In genomic region chr9:26604552-26604951, GRCm38 (mm10) we compare ENCODE assay signal across 21 mouse cellular contexts.
A peak's percentile ranks its signal among the peaks of the same experiment; 100 is the strongest.
DNase-seq lines count a peak whose midpoint lies in the region; ATAC-seq and TF ChIP-seq lines count a peak whose summit lies in the region.
"Had no signal": no experiment of that assay in that cellular context is flagged by ENCODE, and none has a peak within 500 bp of the region (broad histone marks: within the 10 kb centered on the region; RNA-seq: fewer than 3 reads in every experiment).

No protein-coding gene starts in this region.

- no peak overlapping the region for H3K9ac ChIP-seq in intestine, embryonic 15.5 days
- H3K9ac ChIP-seq: embryonic facial prominence, embryonic 13.5 days; embryonic facial prominence, embryonic 15.5 days; forebrain, embryonic 13.5 days; forebrain, embryonic 15.5 days had no signal

- no peak for DNase-seq in frontal cortex, postnatal 25 days (ENCODE audit: low spot score in 2 of 2)
- DNase-seq in brain, embryonic 14.5 days (ENCODE audit: low read depth) = peak; percentile 22
- no peak for DNase-seq in lung, postnatal 4 days
- DNase-seq: adrenal gland, adult 2 months; adrenal gland, postnatal 10 days; adrenal gland, postnatal 25 days; cerebellum, adult 11 months; cerebellum, adult 18-20 months; cerebellum, adult 8-10 months; cerebellum, adult 9-11 months; cerebellum, postnatal 14 days; cerebellum, postnatal 36 days; embryo, embryonic 11 days had no signal

- no peak for TF ChIP-seq CTCF in brain, embryonic 14.5 days (IDR thresholded peaks at IDR 0.05; ENCODE audit: borderline replicate concordance, extremely low read depth, insufficient read depth, insufficient read length)

- no peaks in the 10 kb centered on the region for H3K36me3 ChIP-seq in intestine, embryonic 15.5 days
- H3K36me3 ChIP-seq: embryonic facial prominence, embryonic 13.5 days; embryonic facial prominence, embryonic 15.5 days; forebrain, embryonic 10.5 days; forebrain, embryonic 15.5 days had no signal

- no peaks in the 10 kb centered on the region for H3K4me1 ChIP-seq in intestine, embryonic 15.5 days (replicated peaks)
- H3K4me1 ChIP-seq: embryonic facial prominence, embryonic 13.5 days; embryonic facial prominence, embryonic 15.5 days; forebrain, embryonic 10.5 days; forebrain, embryonic 13.5 days; forebrain, embryonic 15.5 days had no signal

- no peak overlapping the region for H3K4me3 ChIP-seq in intestine, embryonic 15.5 days (replicated peaks)
- H3K4me3 ChIP-seq: embryonic facial prominence, embryonic 13.5 days; embryonic facial prominence, embryonic 15.5 days; erythroblast, embryonic 14.5 days; forebrain, embryonic 10.5 days; forebrain, embryonic 13.5 days; forebrain, embryonic 15.5 days had no signal

- H3K27me3 ChIP-seq in intestine, embryonic 15.5 days (replicated peaks) = no peaks in the 10 kb centered on the region
- H3K27me3 ChIP-seq: embryonic facial prominence, embryonic 13.5 days; embryonic facial prominence, embryonic 15.5 days; forebrain, embryonic 13.5 days; forebrain, embryonic 15.5 days had no signal

- no peak overlapping the region for H3K27ac ChIP-seq in intestine, embryonic 15.5 days
- H3K27ac ChIP-seq: embryonic facial prominence, embryonic 13.5 days; embryonic facial prominence, embryonic 15.5 days; forebrain, embryonic 10.5 days; forebrain, embryonic 13.5 days; forebrain, embryonic 15.5 days had no signal

- no peak overlapping the region for H3K4me2 ChIP-seq in intestine, embryonic 15.5 days (replicated peaks)
- H3K4me2 ChIP-seq: embryonic facial prominence, embryonic 13.5 days; embryonic facial prominence, embryonic 15.5 days; forebrain, embryonic 13.5 days; forebrain, embryonic 15.5 days had no signal

- TF ChIP-seq POLR2A in brain, embryonic 14.5 days (IDR thresholded peaks at IDR 0.05; ENCODE audit: borderline replicate concordance, extremely low read depth, insufficient read depth, insufficient read length, poor library complexity, severe bottlenecking) = no peak

- ATAC-seq in frontal cortex, adult (ENCODE audit: low TSS enrichment) = peak; percentile 85
- no peak for ATAC-seq in intestine, embryonic 15.5 days
- ATAC-seq: forebrain, embryonic 13.5 days; forebrain, embryonic 15.5 days had no signal

- 81% methylated on average over 3 of the region's 3 CpGs for WGBS in intestine, embryonic 15.5 days

- H3K9me3 ChIP-seq in intestine, embryonic 15.5 days = no peaks in the 10 kb centered on the region
- H3K9me3 ChIP-seq: embryonic facial prominence, embryonic 13.5 days; embryonic facial prominence, embryonic 15.5 days; forebrain, embryonic 10.5 days; forebrain, embryonic 13.5 days; forebrain, embryonic 15.5 days had no signal
